Mouse (Mus musculus): ENCODE measurements at regions not wholly inside any gene's neighbourhood (a gene's known extent, or its start where the extent isn't known, plus 50 kb on each side); places are given as distances from the start of the nearest gene placed in this dataset.

GRCm38 (mm10) chr1:76957411-76957810 is 557.5 kb downstream of the Epha4 start:
- TF ChIP-seq CTCF (conservative IDR thresholded peaks at IDR 0.05; ENCODE audit: low read length) (no peak), POU5F1 (IDR thresholded peaks at IDR 0.05; ENCODE audit: borderline replicate concordance, low read length) (no peak)
